Mouse (Mus musculus): ENCODE results near the gene Cacna2d3.

Cacna2d3 gene

DNA sequence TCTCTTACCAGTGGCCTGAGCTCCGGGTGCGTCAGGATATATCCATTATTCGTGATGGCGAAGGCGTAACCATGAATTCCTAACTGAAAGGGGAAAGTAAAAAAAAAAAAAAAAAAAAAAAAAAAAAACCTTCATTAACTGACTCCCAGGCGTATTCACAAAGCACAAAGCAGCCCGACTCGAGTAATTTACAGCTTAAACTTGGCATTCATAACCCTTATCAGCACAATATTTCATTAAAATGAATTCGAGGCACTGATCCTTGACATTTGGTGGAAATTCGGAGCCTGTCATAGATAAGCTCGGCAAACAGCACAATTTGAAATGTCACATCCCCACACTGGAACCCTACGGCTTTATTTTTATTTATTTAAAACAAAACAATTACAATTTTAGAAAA lies 623.9 kb downstream of the Cacna2d3 start:
- in situ Hi-C loops (cut with MboI; ENCODE audit: unreplicated experiment in 2 of 2) = no loop called here

DNA sequence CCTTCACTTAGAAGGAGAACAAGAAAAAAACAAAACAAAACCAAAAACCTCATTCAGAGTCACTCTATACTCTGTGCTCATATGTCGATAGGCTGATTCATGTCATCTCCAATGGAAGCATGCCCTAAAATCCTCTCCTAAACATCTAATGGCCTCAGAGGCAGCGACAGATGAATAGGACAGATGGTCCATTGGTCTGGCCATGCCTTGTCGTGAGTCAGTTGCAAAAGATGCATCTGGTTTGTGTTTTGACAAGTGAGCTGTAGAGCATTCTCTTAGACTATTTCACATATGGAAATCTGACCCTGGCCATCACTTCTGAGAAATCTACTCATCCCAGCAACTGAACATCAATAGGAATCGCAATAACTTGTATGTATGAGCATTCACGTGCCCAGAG lies 626.2 kb downstream of the Cacna2d3 start:
- in situ Hi-C loops (cut with MboI; ENCODE audit: unreplicated experiment in 2 of 2) = no loop called here

DNA sequence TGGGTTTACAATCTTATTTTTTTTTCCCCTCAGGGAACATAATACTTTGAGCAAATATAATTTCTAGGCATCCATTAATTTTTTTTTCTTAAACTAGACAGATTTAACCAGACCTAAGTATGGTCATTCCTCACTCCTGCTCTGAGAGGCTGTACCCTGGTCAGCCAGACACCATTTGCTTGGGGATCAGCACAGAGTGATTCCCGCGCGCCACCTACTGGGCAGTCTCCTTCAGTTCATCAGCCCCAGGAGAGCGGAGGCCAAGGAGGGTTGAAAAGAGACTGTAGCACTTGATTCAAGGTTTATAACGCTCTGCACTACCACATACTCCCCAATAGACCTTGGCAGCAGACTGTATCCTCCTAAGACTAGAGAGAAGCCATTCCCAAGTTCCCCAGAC lies 631.6 kb downstream of the Cacna2d3 start:
- in situ Hi-C loops (cut with MboI; ENCODE audit: unreplicated experiment in 2 of 2) = no loop called here

DNA sequence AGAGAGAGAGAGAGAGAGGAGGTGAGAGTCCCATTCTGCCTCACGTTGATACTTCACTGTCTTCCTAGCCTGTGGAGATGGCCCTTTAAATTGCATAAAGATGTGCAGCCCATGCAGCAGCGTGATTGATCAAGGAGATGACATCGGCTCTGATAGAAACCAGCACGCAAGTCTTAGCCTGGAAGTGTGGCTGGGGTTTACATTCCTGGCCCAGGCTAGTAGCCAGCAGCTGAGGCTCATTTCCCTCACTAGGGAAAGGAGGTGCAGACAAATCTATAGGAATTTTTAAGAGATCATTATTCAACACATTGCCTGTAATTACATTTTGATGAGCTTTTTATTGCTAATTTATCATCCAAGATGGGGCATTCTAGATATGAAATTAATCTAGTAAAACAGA lies 635.1 kb downstream of the Cacna2d3 start:
- in situ Hi-C loops (cut with MboI; ENCODE audit: unreplicated experiment in 2 of 2) = no loop called here

DNA sequence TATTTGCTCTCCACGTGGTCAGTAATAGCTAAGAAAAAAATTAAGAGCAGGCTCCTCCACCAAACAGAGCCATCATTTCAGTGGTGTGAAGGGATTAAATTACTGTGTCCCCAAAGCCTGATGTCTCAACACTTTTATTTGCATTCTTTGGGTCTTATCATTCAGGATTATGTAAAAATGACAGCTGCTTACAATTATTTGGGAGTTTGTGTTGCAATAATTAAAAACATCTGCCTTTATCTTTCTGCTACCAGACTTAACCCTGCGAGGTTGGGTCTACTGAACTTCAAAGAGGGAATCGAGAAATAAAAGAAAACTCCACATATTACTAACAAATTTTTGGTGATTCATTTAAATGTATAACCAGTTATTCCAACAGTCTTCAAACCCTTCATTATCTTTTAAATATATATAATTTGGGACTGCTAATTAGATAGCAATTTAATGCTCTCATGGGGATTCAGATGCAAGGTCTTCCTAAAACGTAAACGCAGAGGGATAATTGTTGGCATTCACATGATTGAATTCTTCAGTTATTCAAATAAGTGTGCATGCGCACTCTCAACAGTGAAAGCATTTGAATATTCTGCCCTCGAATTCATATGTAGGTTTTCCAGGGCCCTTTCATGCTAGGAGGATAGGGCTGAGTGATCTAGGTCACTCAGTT lies 636.0 kb downstream of the Cacna2d3 start:
- in situ Hi-C loops (cut with MboI; ENCODE audit: unreplicated experiment in 2 of 2) = no loop called here

DNA sequence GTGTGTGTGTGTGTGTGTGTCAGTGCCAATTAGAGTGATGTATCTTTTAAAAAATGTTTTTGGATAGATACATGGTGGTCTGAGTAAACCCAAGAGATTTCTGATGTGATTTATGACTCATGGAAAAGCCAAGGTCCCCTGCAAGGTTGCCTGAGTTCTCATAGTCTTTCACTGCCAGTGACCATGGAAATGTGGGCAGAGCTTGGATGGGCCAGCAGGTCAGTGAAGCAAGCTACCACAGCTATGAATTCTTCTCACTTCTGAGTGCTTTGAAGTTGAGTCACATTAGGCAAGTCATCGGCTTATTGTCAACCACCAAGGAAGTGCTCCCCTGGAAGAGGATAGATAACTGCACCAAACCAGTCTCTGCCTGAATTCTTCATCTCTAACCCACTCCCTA lies 639.5 kb downstream of the Cacna2d3 start:
- in situ Hi-C loops (cut with MboI; ENCODE audit: unreplicated experiment in 2 of 2) = no loop called here

DNA sequence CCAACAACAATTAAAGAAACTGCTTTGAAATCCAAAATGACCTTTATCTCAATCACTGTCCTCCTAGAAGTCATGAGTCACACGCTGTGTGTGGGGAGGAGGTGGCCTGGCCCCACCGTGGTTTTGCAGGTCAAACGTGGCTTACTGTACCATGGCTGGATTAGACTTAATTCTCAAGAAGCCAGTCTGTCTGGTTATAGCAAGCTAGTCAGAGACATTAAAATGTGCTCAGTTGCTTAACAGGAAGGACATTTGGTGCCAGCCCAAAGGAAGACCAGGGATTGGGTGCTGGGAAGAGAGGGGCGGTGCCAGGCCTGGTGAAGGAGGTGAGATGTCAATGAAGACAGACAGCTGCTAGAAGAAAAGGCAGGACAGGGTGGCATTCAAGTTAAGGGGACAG lies 641.0 kb downstream of the Cacna2d3 start:
- in situ Hi-C loops (cut with MboI; ENCODE audit: unreplicated experiment in 2 of 2) = no loop called here

DNA sequence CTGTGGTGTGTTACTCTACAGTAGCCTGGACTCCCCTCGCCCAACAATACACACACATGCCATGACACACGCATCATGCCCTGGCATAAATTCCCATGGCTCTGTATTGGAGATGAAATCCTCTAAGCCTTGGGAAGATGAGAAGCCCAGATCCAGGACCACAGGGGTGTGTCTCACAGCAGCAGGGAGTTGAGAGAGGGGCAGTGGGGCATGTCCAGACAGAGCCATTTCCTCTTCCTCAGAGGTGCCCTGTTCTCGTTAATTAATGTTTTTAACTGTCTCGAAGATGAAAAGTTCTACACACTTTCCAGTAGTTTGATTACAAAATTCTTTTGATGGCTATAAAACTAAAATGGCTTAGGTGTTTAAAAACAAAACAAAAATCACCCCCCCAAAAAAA lies 641.4 kb downstream of the Cacna2d3 start:
- in situ Hi-C loops (cut with MboI; ENCODE audit: unreplicated experiment in 2 of 2) = no loop called here

DNA sequence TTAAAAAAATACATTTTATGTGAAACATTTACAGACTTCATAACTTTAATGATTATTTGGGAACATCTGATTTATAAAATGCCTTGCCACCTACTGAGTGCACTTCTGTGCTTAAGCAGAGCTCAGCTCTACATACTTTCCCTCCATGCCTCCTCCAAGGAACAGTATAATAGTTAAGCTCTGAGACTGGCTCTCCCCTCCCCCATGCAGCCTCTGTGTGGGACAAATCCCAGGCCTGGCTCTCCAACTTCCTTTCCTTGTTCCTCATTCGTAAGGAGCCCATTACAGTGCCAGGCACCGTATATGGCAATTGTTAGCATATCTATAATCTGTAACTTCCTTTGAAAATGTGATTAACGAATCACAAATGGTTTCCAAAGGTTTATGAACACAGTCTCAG lies 644.2 kb downstream of the Cacna2d3 start:
- in situ Hi-C loops (cut with MboI; ENCODE audit: unreplicated experiment in 2 of 2) = no loop called here

DNA sequence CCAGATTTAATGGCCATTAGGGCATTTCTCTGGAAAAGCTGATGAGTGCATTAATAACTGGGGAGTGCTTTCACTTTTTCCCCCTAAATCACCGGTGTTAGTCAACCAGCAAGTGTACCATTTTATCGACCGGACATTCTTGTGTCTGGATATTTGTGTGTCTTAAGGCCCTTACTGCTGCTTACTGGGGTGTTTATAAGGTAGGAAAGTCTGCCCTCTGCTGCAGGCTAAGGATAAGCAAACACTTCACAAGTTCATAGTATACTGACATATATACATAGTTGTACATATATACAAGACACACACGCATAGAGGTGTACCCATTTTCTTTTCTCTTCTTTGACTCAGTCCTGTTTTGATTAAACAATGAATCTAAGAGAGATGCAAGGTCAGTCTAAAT lies 647.9 kb downstream of the Cacna2d3 start:
- in situ Hi-C loops (cut with MboI; ENCODE audit: unreplicated experiment in 2 of 2) = no loop called here

DNA sequence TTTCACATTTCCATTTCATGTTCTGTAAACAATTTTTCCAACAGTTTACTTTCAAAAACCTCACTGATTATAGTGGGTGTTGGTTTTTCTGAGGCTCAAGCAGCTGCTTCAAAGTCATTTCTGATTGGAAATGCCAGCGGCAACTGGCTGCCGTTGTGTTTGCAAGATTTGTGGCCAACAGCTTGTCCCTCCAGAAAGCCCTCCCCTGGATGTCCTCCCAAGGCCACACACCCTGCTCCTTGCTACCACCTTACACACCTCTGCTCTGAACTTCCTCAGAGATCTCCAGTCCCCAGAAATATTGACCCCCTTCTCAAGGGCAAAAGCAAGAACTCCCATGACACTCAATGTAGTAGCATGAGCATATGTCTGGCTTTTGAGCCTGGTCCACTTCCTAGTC lies 659.0 kb downstream of the Cacna2d3 start:
- in situ Hi-C loops (cut with MboI; ENCODE audit: unreplicated experiment in 2 of 2) = no loop called here

DNA sequence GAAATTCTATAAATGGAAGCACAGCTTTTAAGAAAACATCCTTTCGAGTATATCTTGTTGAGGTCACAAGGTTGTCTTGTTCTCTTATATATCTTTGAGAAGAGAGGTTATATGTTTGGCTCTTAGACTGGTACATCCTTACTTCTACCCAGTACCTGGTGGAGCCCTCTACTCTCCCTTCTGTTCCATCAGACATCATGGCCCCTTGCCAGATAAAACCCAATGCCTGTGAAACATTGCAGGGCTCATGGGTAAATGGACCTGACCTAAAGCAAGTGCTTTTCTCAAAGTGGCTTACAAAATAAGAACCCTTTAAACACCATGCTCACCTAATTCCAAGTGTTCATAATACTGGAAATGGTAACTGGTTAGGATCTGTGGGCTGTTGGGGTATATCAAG lies 660.2 kb downstream of the Cacna2d3 start:
- in situ Hi-C loops (cut with MboI; ENCODE audit: unreplicated experiment in 2 of 2) = no loop called here

DNA sequence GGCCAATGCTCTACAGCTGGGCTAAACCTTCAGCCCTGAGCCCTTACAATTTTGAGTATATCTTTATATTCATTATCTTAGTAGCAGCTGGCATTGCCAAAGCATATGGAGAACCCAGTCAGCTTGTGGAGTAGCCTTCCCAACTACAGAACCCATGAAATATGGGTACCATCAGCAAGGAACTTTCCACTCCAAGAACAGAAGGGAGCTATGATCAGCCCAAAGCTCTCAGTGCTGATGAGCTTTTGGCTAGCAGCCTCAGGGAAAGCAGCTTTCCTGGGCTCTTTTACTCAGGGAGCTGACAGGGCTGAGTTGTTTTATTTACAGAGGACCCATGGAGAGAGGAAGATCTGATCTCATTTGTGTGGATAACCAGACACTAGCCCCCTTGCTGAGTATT lies 661.0 kb downstream of the Cacna2d3 start:
- in situ Hi-C loops (cut with MboI; ENCODE audit: unreplicated experiment in 2 of 2) = no loop called here

DNA sequence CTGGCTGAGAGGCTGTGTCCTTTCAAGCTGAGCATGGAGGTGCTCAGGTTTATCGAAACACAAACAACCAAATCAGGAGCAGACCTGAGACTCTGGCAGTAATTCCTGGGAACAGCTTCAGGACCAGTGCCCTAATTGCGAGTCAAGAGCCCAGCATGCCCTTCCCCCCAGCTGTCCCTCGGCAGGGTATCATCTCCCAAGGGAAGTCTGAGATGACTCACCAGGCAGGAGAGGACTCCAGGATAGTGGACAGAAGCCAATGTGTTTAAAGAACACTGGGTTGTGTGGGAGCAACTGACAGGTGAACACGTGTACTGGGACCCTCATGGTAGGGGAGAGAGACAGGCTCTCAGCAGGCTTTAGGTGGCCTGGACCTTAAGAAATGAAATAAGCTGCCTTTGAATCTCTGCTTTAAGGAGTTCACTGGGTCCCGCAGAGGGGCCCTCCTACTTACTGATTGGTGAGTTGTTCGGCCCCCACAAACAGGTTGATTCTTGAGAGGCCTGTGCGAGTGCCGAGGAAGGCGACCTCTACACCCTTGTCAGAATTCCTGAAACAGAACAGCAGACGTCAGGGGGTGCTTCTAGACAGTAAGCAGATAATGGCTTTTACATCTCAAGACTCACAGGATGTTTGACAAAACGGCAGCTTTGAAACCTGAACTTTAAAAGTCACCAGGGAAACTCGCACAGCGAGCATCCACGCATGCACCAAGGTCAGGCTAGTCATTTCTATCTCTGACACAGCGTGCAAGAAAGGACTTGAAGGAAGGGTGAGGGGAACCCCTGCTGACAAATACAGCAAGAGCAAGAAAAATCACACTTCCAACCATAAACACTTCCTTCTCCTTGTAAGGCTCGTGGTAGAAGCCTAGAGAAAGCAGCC lies 669.5 kb downstream of the Cacna2d3 start:
- in situ Hi-C loops (cut with MboI; ENCODE audit: unreplicated experiment in 2 of 2) = no loop called here

DNA sequence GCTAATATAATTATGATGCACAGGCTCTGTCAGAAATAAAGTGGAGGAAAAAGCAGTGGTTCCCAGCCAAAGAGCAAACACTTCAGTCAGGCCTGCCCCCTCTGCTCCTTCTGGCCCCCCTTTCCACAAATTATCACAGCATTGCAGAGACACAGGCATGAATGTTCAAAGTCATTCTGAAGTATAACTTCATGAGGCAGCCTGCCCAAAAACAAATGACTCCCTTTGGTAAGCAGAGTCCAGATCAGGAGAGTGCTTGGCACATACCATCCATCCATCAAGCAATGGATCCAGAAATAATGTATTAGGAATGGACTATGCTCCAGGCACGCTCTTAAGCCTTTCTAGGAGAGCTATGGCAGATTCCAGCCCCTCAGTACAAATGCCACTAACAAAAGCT lies 679.3 kb downstream of the Cacna2d3 start:
- in situ Hi-C loops (cut with MboI; ENCODE audit: unreplicated experiment in 2 of 2) = no loop called here

DNA sequence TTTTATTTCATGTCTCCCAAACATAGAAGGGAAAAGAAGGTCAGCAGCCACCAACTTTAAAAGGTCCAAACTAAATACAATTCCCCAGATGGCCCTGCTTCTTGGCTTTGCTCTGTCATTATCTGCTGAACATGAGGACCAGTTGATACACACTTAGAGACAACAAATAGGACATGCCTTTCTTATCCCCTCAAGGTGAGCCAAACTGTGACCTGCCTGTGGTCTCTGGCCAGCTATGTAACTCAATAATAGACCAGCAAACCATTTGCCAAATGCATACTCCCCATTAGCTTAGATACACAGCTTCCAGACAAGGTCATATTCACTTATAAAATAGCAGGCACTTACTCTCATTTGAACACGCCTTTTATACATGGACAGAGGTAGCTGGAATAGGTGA lies 680.2 kb downstream of the Cacna2d3 start:
- in situ Hi-C loops (cut with MboI; ENCODE audit: unreplicated experiment in 2 of 2) = no loop called here

DNA sequence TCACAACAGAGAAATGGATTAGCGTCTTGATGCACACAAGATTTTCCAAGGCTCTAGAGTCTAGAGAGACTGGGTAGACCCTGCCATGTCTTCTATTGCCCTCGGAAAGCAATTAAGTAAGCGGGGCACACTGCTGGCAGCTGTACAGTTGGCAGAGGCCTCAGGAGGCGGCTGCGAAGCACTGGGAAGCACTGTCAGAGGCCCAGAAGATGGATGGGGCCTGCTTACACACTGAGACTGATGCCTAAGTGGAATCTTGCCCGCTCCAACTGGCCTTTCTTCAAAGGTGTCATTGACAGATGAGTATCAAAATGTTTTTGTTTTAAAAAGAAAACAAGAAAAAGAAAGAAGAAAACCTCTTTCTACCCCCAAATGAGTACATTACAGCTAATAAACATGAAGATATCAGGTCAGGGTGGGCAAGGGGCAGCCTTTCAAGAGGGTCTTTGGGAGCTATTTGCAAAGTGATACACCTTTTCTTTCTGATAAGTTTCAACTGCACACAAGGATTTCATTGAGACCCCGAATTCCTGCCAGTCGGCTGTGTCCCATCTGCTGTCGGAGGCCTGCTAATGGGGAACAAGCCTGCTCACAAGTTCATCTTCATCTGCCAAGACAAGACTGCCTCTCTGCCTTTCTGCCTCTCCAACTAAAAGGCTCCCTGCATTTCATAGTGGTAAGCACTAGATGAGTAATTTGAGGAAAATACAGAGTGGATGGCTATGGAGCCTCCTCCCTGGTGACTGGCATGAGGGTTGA lies 680.9 kb downstream of the Cacna2d3 start:
- in situ Hi-C loops (cut with MboI; ENCODE audit: unreplicated experiment in 2 of 2) = no loop called here

DNA sequence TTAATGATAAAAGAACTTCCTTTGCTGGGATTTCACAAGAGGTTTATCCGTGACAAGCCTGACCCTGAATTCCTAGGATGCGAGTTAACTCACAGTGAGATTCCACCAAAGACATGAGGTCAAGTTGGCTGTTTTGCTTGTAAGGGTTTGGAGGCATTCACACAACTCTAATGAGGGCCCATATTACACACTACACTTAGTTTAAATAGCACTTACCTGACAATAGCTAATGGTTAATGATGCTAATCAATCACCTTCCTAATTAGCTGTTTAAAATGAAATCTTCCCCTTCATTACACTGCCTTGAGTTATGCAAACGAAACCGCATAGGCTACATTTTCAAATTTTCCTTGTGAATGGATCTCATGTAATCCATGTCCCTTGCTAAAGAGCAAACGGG lies 683.4 kb downstream of the Cacna2d3 start:
- in situ Hi-C loops (cut with MboI; ENCODE audit: unreplicated experiment in 2 of 2) = no loop called here

DNA sequence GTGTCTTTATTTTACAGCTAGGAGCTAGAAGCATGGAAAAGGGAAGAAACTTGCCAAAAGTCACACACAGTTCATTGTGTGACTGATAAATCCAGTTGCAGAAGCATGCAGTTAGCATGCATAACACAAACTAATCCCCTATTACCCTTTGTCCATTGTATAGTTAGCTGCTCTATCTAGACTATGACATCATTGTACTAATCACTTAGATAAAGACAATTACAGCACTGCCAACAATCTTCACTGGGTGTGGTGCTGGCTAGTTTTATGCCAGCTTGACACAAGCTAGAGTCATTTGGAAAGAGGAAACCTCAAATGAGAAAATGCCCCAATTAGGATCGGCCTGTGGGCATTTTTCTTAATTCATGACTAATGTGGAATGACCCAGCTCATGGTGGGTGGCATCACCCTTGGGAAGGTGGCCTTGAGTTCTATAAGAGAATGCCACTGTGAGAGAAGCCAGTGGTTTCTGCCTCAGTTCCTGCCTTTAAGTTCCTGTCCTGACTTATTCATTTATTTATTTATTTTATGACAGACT lies 689.7 kb downstream of the Cacna2d3 start:
- in situ Hi-C loops (cut with MboI; ENCODE audit: unreplicated experiment in 2 of 2) = no loop called here

DNA sequence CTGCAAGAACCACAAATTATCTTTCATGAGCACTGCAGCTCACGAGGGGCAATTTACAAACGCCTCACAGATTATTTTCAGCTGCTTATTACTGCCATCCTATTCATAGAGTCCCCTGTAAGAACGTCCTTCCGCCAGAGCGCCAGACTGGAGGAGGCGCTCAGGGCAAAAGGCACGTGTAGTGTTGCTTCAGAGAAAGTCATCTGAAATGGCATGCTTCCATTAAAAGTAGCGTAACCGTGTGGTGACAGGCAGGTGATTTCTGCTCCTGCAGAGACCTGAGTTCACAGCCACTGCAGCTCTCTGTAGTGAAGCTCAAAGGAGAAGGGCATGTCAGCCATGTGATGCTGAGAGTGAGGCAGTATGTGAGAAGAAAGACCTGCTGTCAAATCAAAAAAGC lies 691.1 kb downstream of the Cacna2d3 start:
- in situ Hi-C loops (cut with MboI; ENCODE audit: unreplicated experiment in 2 of 2) = no loop called here

DNA sequence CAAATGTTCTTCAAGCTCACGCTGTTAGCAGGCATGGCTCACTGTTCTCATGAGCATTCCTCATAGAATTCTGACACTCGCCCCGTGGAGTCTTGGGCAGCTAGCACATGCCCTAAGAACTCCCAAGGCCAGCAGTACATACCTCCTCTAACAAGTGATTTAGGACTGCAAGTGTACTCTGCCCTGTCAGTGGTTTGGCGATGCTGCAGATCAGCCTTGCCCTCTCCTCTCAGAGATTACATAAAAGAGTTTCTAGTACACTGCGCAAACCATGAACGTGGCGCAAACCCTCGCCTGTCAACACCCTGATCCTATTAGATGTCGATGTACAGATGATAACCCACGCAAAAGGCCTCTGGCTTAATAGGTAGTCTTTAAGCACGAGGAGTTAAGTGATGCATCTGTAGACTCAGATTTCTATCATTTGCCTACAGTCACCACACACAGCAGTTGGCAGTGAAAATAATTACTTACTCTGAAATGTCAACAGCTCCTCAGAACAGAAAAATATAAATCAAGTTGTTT lies 691.7 kb downstream of the Cacna2d3 start:
- in situ Hi-C loops (cut with MboI; ENCODE audit: unreplicated experiment in 2 of 2) = no loop called here

Data from v-Abl transformed pro-B cells (cell line).